1 mouse cellular context compared by ENCODE assay signal in the genomic region with DNA sequence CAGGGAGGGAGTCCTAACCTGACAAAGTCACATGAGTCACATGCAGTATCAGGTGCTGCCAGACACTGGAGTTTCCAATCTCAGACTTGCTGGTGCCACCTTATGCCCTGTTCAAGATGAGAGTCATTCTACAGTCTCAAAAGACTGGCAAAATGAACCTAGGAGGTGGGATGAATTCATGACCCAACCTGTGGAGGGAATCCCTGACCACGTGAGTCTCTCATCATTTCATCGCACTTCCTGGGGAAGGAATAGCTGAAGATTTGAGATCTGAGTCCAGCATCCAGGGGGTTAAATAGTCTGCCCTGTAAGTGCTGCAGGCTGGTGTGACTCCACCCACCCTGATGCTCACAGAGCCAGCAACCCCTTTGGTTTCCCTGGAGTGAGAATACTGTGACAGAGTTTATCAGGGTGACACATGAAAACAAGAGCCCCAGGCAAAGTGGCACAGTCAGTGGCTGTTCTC.
TF ChIP-seq lines count a peak whose summit lies in the region.

No protein-coding gene starts in this region.

TF ChIP-seq in MEL, 35 proteins besides CTCF, POLR2A, EP300 and RAD21:
- TF ChIP-seq ZMIZ1 (IDR thresholded peaks at IDR 0.05; ENCODE audit: low read depth, low read length) (no peak), MEF2A (IDR thresholded peaks at IDR 0.05; ENCODE audit: extremely low read depth, insufficient replicate concordance, low read depth, low read length, poor library complexity, severe bottlenecking) (no peak), CHD2 (IDR thresholded peaks at IDR 0.05; ENCODE audit: low read length) (no peak), TCF12 (IDR thresholded peaks at IDR 0.05; ENCODE audit: low read depth, low read length) (peak; percentile 50; the same call in 1 of the 2 replicates), NRF1 (IDR thresholded peaks at IDR 0.05; ENCODE audit: insufficient read depth, low read depth, low read length, poor library complexity, severe bottlenecking) (no peak), ZC3H11A (IDR thresholded peaks at IDR 0.05; ENCODE audit: low read depth, low read length) (no peak), SMC3 (IDR thresholded peaks at IDR 0.05; ENCODE audit: low read depth, low read length) (no peak), GATA1 (IDR thresholded peaks at IDR 0.05; ENCODE audit: low read depth, low read length) (no peak), E2F4 (IDR thresholded peaks at IDR 0.05; ENCODE audit: borderline replicate concordance, low read depth, low read length) (no peak), MYC (IDR thresholded peaks at IDR 0.05; ENCODE audit: low read depth, low read length) (no peak), USF2 (IDR thresholded peaks at IDR 0.05; ENCODE audit: borderline replicate concordance in 1 of 2, insufficient read depth in 1 of 2, low read depth in 1 of 2, low read length in 2 of 2) (0 out of 4 replicates have a peak, but pooled peaks of 1 of the 2 experiments have one; percentile 15), ETS1 (IDR thresholded peaks at IDR 0.05; ENCODE audit: low read depth, low read length) (peak; percentile 42; the same call in 1 of the 2 replicates), ZKSCAN1 (IDR thresholded peaks at IDR 0.05; ENCODE audit: low read depth, low read length) (no peak), MAFK (IDR thresholded peaks at IDR 0.05; ENCODE audit: borderline replicate concordance, low read depth, low read length) (no peak), BHLHE40 (IDR thresholded peaks at IDR 0.05; ENCODE audit: borderline replicate concordance, low read depth, low read length) (peak; percentile 75; the same call in 1 of the 2 replicates), POLR2AphosphoS2 (IDR thresholded peaks at IDR 0.05; ENCODE audit: low read length) (peak; percentile 48; the same call in 1 of the 2 replicates), MYB (IDR thresholded peaks at IDR 0.05; ENCODE audit: low read depth, low read length) (no peak), MAX (IDR thresholded peaks at IDR 0.05; ENCODE audit: low read length) (peak; percentile 61; the same call in 1 of the 2 replicates), UBTF (IDR thresholded peaks at IDR 0.05; ENCODE audit: borderline replicate concordance, insufficient read depth, low read depth, low read length) (no peak), GABPA (IDR thresholded peaks at IDR 0.05; ENCODE audit: low read depth, low read length) (no peak), RCOR1 (IDR thresholded peaks at IDR 0.05; ENCODE audit: low read depth, low read length) (0 out of 2 replicates have a peak, but pooled peaks have one; percentile 28), MXI1 (IDR thresholded peaks at IDR 0.05; ENCODE audit: low read depth, low read length) (peak; percentile 67), MAZ (IDR thresholded peaks at IDR 0.05; ENCODE audit: low read depth, low read length) (no peak), NELFE (IDR thresholded peaks at IDR 0.05; ENCODE audit: low read depth, low read length) (no peak), POLR2AphosphoS5 (IDR thresholded peaks at IDR 0.05; ENCODE audit: borderline replicate concordance, low read depth, low read length) (no peak), HCFC1 (IDR thresholded peaks at IDR 0.05; ENCODE audit: low read depth, low read length) (no peak), KAT2A (conservative IDR thresholded peaks at IDR 0.05; ENCODE audit: low read depth, low read length) (0 out of 2 replicates have a peak, but pooled peaks have one; percentile 28), ELF1 (IDR thresholded peaks at IDR 0.05; ENCODE audit: low read depth, low read length) (no peak), USF1 (IDR thresholded peaks at IDR 0.05; ENCODE audit: low read depth, low read length) (peak; percentile 64; the same call in 1 of the 2 replicates), JUND (IDR thresholded peaks at IDR 0.05; ENCODE audit: low read depth, low read length) (no peak), ZNF384 (IDR thresholded peaks at IDR 0.05; ENCODE audit: low read depth, low read length) (no peak), SIN3A (IDR thresholded peaks at IDR 0.05; ENCODE audit: low read length) (peak; percentile 55), TAL1 (IDR thresholded peaks at IDR 0.05; ENCODE audit: low read length) (no peak), CHD1 (IDR thresholded peaks at IDR 0.05; ENCODE audit: low read depth, low read length) (no peak), TBP (IDR thresholded peaks at IDR 0.05; ENCODE audit: low read depth, low read length) (0 out of 2 replicates have a peak, but pooled peaks have one; percentile 35)
